Mouse (Mus musculus) central nervous system, embryonic 18 days (tissue): Measurements from ENCODE around the gene Mmrn2. TPM values are rescaled to one million over a fixed set of nuclear protein-coding genes. Genes with fewer than 3 reads are reported as not detected.

Source experiments
- polyA plus RNA-seq: library from polyadenylated mRNA; depleted of rRNA; stranded (reverse); fragments of >200 nt; gene quantifications from 2 replicates; pipeline ENCODE4 v1.2.3, GENCODE M21; 2012; rRNA removed

The Mmrn2 gene
- polyA plus RNA-seq: 1.3 and 1.5 TPM in 2 replicates

GRCm38 (mm10) chr14:34375415-34375904 lies at the start of gene Mmrn2:
TSS of gene Mmrn2 (plus strand) at chr14:34375465.

GRCm38 (mm10) chr14:34355301-34355700 lies 20.0 kb upstream of the Mmrn2 start, which contains the start of gene Fam25c:
TSS of gene Fam25c (minus strand) at chr14:34355433.

GRCm38 (mm10) chr14:34374577-34374976 lies 688 bp upstream of the Mmrn2 start, which contains the start of gene Sncg:
TSS of gene Sncg (minus strand) at chr14:34374789.

Other genes with a start within 250 kb of the Mmrn2 start
- gene Npy4r, start 223.0 kb upstream of the Mmrn2 start, polyA plus RNA-seq: 0.16 and 0.18 TPM in 2 replicates
- gene Gprin2, start 173.8 kb upstream of the Mmrn2 start, polyA plus RNA-seq: 10.1 and 10.9 TPM in 2 replicates
- gene Syt15, start 155.9 kb upstream of the Mmrn2 start, polyA plus RNA-seq: 1.1 and 1.2 TPM in 2 replicates
- gene Shld2, start 65.0 kb upstream of the Mmrn2 start, polyA plus RNA-seq: 3.8 and 3.9 TPM in 2 replicates
- 115 and 123 TPM in 2 replicates for gene Glud1, start 64.7 kb upstream of the Mmrn2 start, polyA plus RNA-seq
- gene Fam25c, start 20.0 kb upstream of the Mmrn2 start, polyA plus RNA-seq: not detected in 2 replicates
- gene Sncg, start 676 bp upstream of the Mmrn2 start, polyA plus RNA-seq: 16.6 and 77.0 TPM in 2 replicates
- gene Bmpr1a, start 127.9 kb downstream of the Mmrn2 start, polyA plus RNA-seq: 17.9 and 20.0 TPM in 2 replicates
- gene 9230112D13Rik, start 147.3 kb downstream of the Mmrn2 start, polyA plus RNA-seq: 0.10 TPM in 1 of 2 replicates, not detected in the other
- gene Ldb3, start 213.2 kb downstream of the Mmrn2 start, polyA plus RNA-seq: 1.5 and 11.0 TPM in 2 replicates
- 0.05 TPM in 1 of 2 replicates, not detected in the other for gene Opn4, start 224.7 kb downstream of the Mmrn2 start, polyA plus RNA-seq